Mouse (Mus musculus): ENCODE measurements around the gene Gmnn. TPM values are rescaled to one million over a fixed set of nuclear protein-coding genes. Genes with fewer than 3 reads are reported as not detected.

Gmnn gene
- polyA plus RNA-seq, 1 experiment: not detected

GRCm38 (mm10) chr13:24762254-24762653 lies 531 bp upstream of the Gmnn start:
- WGBS: 38% methylated on average over 4 of the region's 4 CpGs
- no peak overlapping the region for H3K27ac ChIP-seq (ENCODE audit: insufficient read depth, low read depth, low read length)
- no peak for TF ChIP-seq CTCF (IDR thresholded peaks at IDR 0.05; ENCODE audit: insufficient read depth, low read depth, low read length)
- peak overlapping the region; percentile 78; the same call in 1 of the 2 replicates for H3K4me3 ChIP-seq (ENCODE audit: insufficient read depth, low read depth, low read length)
- no peaks in the 10 kb centered on the region for H3K4me1 ChIP-seq (ENCODE audit: control insufficient read depth, insufficient read depth, low read length)

GRCm38 (mm10) chr13:24761083-24761402 lies 680 bp downstream of the Gmnn start:
- no peaks in the 10 kb centered on the region for H3K4me1 ChIP-seq (ENCODE audit: control insufficient read depth, insufficient read depth, low read length)
- no peak overlapping the region for H3K27ac ChIP-seq (ENCODE audit: insufficient read depth, low read depth, low read length)
- H3K4me3 ChIP-seq (ENCODE audit: insufficient read depth, low read depth, low read length): peak overlapping the region; percentile 78
- TF ChIP-seq CTCF (IDR thresholded peaks at IDR 0.05; ENCODE audit: insufficient read depth, low read depth, low read length): no peak
- TF ChIP-seq POLR2A (IDR thresholded peaks at IDR 0.05; ENCODE audit: insufficient read depth, low read depth, low read length): no peak
- 5% methylated on average over 10 of the region's 10 CpGs for WGBS

- Histone ChIP-seq H3K27ac (ENCODE audit: insufficient read depth, low read depth, low read length) (no peak overlapping the region), H3K4me1 (ENCODE audit: control insufficient read depth, insufficient read depth, low read length) (no peaks in the 10 kb centered on the region), H3K4me3 (ENCODE audit: insufficient read depth, low read depth, low read length) (no peak overlapping the region)
- 31% methylated on average over 5 of the region's 5 CpGs for WGBS
- TF ChIP-seq CTCF (IDR thresholded peaks at IDR 0.05; ENCODE audit: insufficient read depth, low read depth, low read length) (no peak), POLR2A (IDR thresholded peaks at IDR 0.05; ENCODE audit: insufficient read depth, low read depth, low read length) (no peak)
These were observed 1.3 kb downstream of the Gmnn start for GRCm38 (mm10) chr13:24760351-24760870.

GRCm38 (mm10) chr13:24759451-24759850 lies 2.3 kb downstream of the Gmnn start:
- H3K27ac ChIP-seq (ENCODE audit: insufficient read depth, low read depth, low read length): no peak overlapping the region
- H3K4me3 ChIP-seq (ENCODE audit: insufficient read depth, low read depth, low read length): no peak overlapping the region
- TF ChIP-seq POLR2A (IDR thresholded peaks at IDR 0.05; ENCODE audit: insufficient read depth, low read depth, low read length) (no peak), CTCF (IDR thresholded peaks at IDR 0.05; ENCODE audit: insufficient read depth, low read depth, low read length) (no peak)
- WGBS: 88% methylated on average over 10 of the region's 10 CpGs
- H3K4me1 ChIP-seq (ENCODE audit: control insufficient read depth, insufficient read depth, low read length): no peaks in the 10 kb centered on the region

- Histone ChIP-seq H3K4me3 (ENCODE audit: insufficient read depth, low read depth, low read length) (no peak overlapping the region), H3K4me1 (ENCODE audit: control insufficient read depth, insufficient read depth, low read length) (no peaks in the 10 kb centered on the region), H3K27ac (ENCODE audit: insufficient read depth, low read depth, low read length) (no peak overlapping the region)
- 92% methylated on average over 12 of the region's 12 CpGs for WGBS
- TF ChIP-seq POLR2A (IDR thresholded peaks at IDR 0.05; ENCODE audit: insufficient read depth, low read depth, low read length): no peak
- no peak for TF ChIP-seq CTCF (IDR thresholded peaks at IDR 0.05; ENCODE audit: insufficient read depth, low read depth, low read length)
These were observed 3.7 kb downstream of the Gmnn start for GRCm38 (mm10) chr13:24757820-24758564.

GRCm38 (mm10) chr13:24756756-24757155 lies 5.0 kb downstream of the Gmnn start:
- Histone ChIP-seq H3K4me1 (ENCODE audit: control insufficient read depth, insufficient read depth, low read length) (no peaks in the 10 kb centered on the region), H3K4me3 (ENCODE audit: insufficient read depth, low read depth, low read length) (no peak overlapping the region), H3K27ac (ENCODE audit: insufficient read depth, low read depth, low read length) (no peak overlapping the region)
- WGBS: 98% methylated on average over 3 of the region's 3 CpGs
- TF ChIP-seq POLR2A (IDR thresholded peaks at IDR 0.05; ENCODE audit: insufficient read depth, low read depth, low read length) (no peak), CTCF (IDR thresholded peaks at IDR 0.05; ENCODE audit: insufficient read depth, low read depth, low read length) (no peak)

GRCm38 (mm10) chr13:24751396-24751795 lies 10.3 kb downstream of the Gmnn start:
- Histone ChIP-seq H3K27ac (ENCODE audit: insufficient read depth, low read depth, low read length) (no peak overlapping the region), H3K4me3 (ENCODE audit: insufficient read depth, low read depth, low read length) (no peak overlapping the region), H3K4me1 (ENCODE audit: control insufficient read depth, insufficient read depth, low read length) (no peaks in the 10 kb centered on the region)
- no peak for TF ChIP-seq CTCF (IDR thresholded peaks at IDR 0.05; ENCODE audit: insufficient read depth, low read depth, low read length)
- no peak for TF ChIP-seq POLR2A (IDR thresholded peaks at IDR 0.05; ENCODE audit: insufficient read depth, low read depth, low read length)
- 78% methylated on average over 8 of the region's 8 CpGs for WGBS

- TF ChIP-seq POLR2A (IDR thresholded peaks at IDR 0.05; ENCODE audit: insufficient read depth, low read depth, low read length): no peak
- TF ChIP-seq CTCF (IDR thresholded peaks at IDR 0.05; ENCODE audit: insufficient read depth, low read depth, low read length): no peak
- no peak overlapping the region for H3K27ac ChIP-seq (ENCODE audit: insufficient read depth, low read depth, low read length)
- no peaks in the 10 kb centered on the region for H3K4me1 ChIP-seq (ENCODE audit: control insufficient read depth, insufficient read depth, low read length)
- WGBS: 90% methylated on average over 8 of the region's 8 CpGs
- H3K4me3 ChIP-seq (ENCODE audit: insufficient read depth, low read depth, low read length): no peak overlapping the region
These were observed 10.9 kb downstream of the Gmnn start for GRCm38 (mm10) chr13:24750807-24751206.

- no peak overlapping the region for H3K4me3 ChIP-seq (ENCODE audit: insufficient read depth, low read depth, low read length)
- no peak overlapping the region for H3K27ac ChIP-seq (ENCODE audit: insufficient read depth, low read depth, low read length)
- WGBS: 81% methylated on average over 3 of the region's 3 CpGs
- TF ChIP-seq CTCF (IDR thresholded peaks at IDR 0.05; ENCODE audit: insufficient read depth, low read depth, low read length): no peak
- no peak for TF ChIP-seq POLR2A (IDR thresholded peaks at IDR 0.05; ENCODE audit: insufficient read depth, low read depth, low read length)
- H3K4me1 ChIP-seq (ENCODE audit: control insufficient read depth, insufficient read depth, low read length): peaks cover 3% of the 10 kb centered on the region; the same call in 1 of the 2 replicates
These were observed 13.9 kb downstream of the Gmnn start for GRCm38 (mm10) chr13:24747823-24748222.
